Mouse (Mus musculus): ENCODE measurements at regions not wholly inside any gene's neighbourhood (a gene's known extent, or its start where the extent isn't known, plus 50 kb on each side); places are given as distances from the start of the nearest gene placed in this dataset.
A peak's percentile ranks its signal among the peaks of the same experiment; 100 is the strongest.

- Histone ChIP-seq H3K4me3 (no peak overlapping the region), H3K36me3 (no peaks in the 10 kb centered on the region), H3K27ac (replicated peaks) (no peak overlapping the region), H3K27me3 (no peaks in the 10 kb centered on the region), H3K4me1 (replicated peaks) (0 out of 2 replicates have a peak, but pooled peaks cover 3% of the 10 kb centered on the region), H3K4me2 (no peak overlapping the region), H3K9ac (no peak overlapping the region), H3K9me3 (no peaks in the 10 kb centered on the region)
- ATAC-seq (ENCODE audit: low FRiP score, low read depth): no peak
- 88% methylated on average over 1 of the region's 1 CpGs for whole genome bisulfite sequencing
These were observed 235.8 kb upstream of the Tmtc4 start for GRCm38 (mm10) chr14:123219590-123219989.

GRCm38 (mm10) chr14:123210241-123210640 lies 226.4 kb upstream of the Tmtc4 start:
- Histone ChIP-seq H3K4me2 (no peak overlapping the region), H3K27me3 (no peaks in the 10 kb centered on the region), H3K9ac (no peak overlapping the region), H3K4me1 (replicated peaks) (0 out of 2 replicates have a peak, but pooled peaks cover 3% of the 10 kb centered on the region), H3K27ac (replicated peaks) (no peak overlapping the region), H3K9me3 (no peaks in the 10 kb centered on the region), H3K4me3 (no peak overlapping the region), H3K36me3 (no peaks in the 10 kb centered on the region)
- WGBS: 80% methylated on average over 3 of the region's 3 CpGs
- no peak for ATAC-seq (ENCODE audit: low FRiP score, low read depth)

- Histone ChIP-seq H3K4me2 (peak overlapping the region; percentile 28), H3K36me3 (no peaks in the 10 kb centered on the region), H3K9me3 (no peaks in the 10 kb centered on the region), H3K9ac (no peak overlapping the region), H3K4me3 (no peak overlapping the region), H3K27me3 (no peaks in the 10 kb centered on the region), H3K27ac (replicated peaks) (peak overlapping the region; percentile 64; the same call in 1 of the 2 replicates), H3K4me1 (replicated peaks) (peaks cover 26% of the 10 kb centered on the region)
- WGBS: 49% methylated on average over 2 of the region's 2 CpGs
- no peak for ATAC-seq (ENCODE audit: low FRiP score, low read depth)
These were observed 219.0 kb upstream of the Tmtc4 start for GRCm38 (mm10) chr14:123202848-123203247.

- H3K4me2 ChIP-seq: peak overlapping the region; percentile 28
- 33% methylated on average over 4 of the region's 4 CpGs for WGBS
- peaks cover 26% of the 10 kb centered on the region for H3K4me1 ChIP-seq (replicated peaks)
- H3K9ac ChIP-seq: no peak overlapping the region
- peak; percentile 65 for ATAC-seq (ENCODE audit: low FRiP score, low read depth)
- H3K27ac ChIP-seq (replicated peaks): peak overlapping the region; percentile 64
- no peak overlapping the region for H3K4me3 ChIP-seq
- H3K9me3 ChIP-seq: no peaks in the 10 kb centered on the region
- H3K36me3 ChIP-seq: no peaks in the 10 kb centered on the region
- H3K27me3 ChIP-seq: no peaks in the 10 kb centered on the region
These were observed 218.5 kb upstream of the Tmtc4 start for GRCm38 (mm10) chr14:123202313-123202712.

- no peak overlapping the region for H3K4me3 ChIP-seq
- H3K36me3 ChIP-seq: no peaks in the 10 kb centered on the region
- H3K4me1 ChIP-seq (replicated peaks): peaks cover 26% of the 10 kb centered on the region
- peak; percentile 93 for ATAC-seq (ENCODE audit: low FRiP score, low read depth)
- H3K9ac ChIP-seq: no peak overlapping the region
- H3K4me2 ChIP-seq: peak overlapping the region; percentile 28
- no peaks in the 10 kb centered on the region for H3K27me3 ChIP-seq
- 43% methylated on average over 14 of the region's 14 CpGs for WGBS
- no peaks in the 10 kb centered on the region for H3K9me3 ChIP-seq
- peak overlapping the region; percentile 64 for H3K27ac ChIP-seq (replicated peaks)
These were observed 217.8 kb upstream of the Tmtc4 start for GRCm38 (mm10) chr14:123201426-123202274.

GRCm38 (mm10) chr14:123199111-123199510 lies 215.3 kb upstream of the Tmtc4 start:
- H3K4me1 ChIP-seq (replicated peaks): peaks cover 26% of the 10 kb centered on the region
- H3K9ac ChIP-seq: no peak overlapping the region
- H3K27ac ChIP-seq (replicated peaks): no peak overlapping the region
- no peak overlapping the region for H3K4me3 ChIP-seq
- H3K36me3 ChIP-seq: no peaks in the 10 kb centered on the region
- 41% methylated on average over 3 of the region's 3 CpGs for WGBS
- H3K27me3 ChIP-seq: no peaks in the 10 kb centered on the region
- no peaks in the 10 kb centered on the region for H3K9me3 ChIP-seq
- no peak overlapping the region for H3K4me2 ChIP-seq
- ATAC-seq (ENCODE audit: low FRiP score, low read depth): no peak

GRCm38 (mm10) chr14:123192574-123192973 lies 208.7 kb upstream of the Tmtc4 start:
- no peak for ATAC-seq (ENCODE audit: low FRiP score, low read depth)
- Histone ChIP-seq H3K4me2 (no peak overlapping the region), H3K27ac (replicated peaks) (no peak overlapping the region), H3K9ac (no peak overlapping the region), H3K4me3 (no peak overlapping the region), H3K27me3 (no peaks in the 10 kb centered on the region), H3K36me3 (no peaks in the 10 kb centered on the region), H3K9me3 (no peaks in the 10 kb centered on the region), H3K4me1 (replicated peaks) (no peaks in the 10 kb centered on the region)
- WGBS: 79% methylated on average over 2 of the region's 2 CpGs

- no peaks in the 10 kb centered on the region for H3K9me3 ChIP-seq
These were observed 206.9 kb upstream of the Tmtc4 start for GRCm38 (mm10) chr14:123190729-123191128.

GRCm38 (mm10) chr14:123187270-123188058 lies 203.6 kb upstream of the Tmtc4 start:
- 0 out of 2 replicates have a peak, but pooled peaks have one; percentile 51 for ATAC-seq (ENCODE audit: low FRiP score, low read depth)
- Histone ChIP-seq H3K9ac (no peak overlapping the region), H3K4me2 (no peak overlapping the region), H3K27ac (replicated peaks) (no peak overlapping the region), H3K4me3 (no peak overlapping the region), H3K27me3 (no peaks in the 10 kb centered on the region), H3K9me3 (no peaks in the 10 kb centered on the region), H3K4me1 (replicated peaks) (no peaks in the 10 kb centered on the region), H3K36me3 (no peaks in the 10 kb centered on the region)
- 60% methylated on average over 11 of the region's 11 CpGs for WGBS

More at GRCm38 (mm10) chr14:123190729-123191128, 206.9 kb upstream of the Tmtc4 start:
- Histone ChIP-seq H3K36me3 (no peaks in the 10 kb centered on the region), H3K4me1 (replicated peaks) (no peaks in the 10 kb centered on the region), H3K27ac (replicated peaks) (no peak overlapping the region), H3K4me2 (no peak overlapping the region), H3K4me3 (no peak overlapping the region), H3K9ac (no peak overlapping the region), H3K27me3 (no peaks in the 10 kb centered on the region)
- no peak for ATAC-seq (ENCODE audit: low FRiP score, low read depth)

GRCm38 (mm10) chr14:123173183-123173582 lies 189.3 kb upstream of the Tmtc4 start:
- Histone ChIP-seq H3K27me3 (no peaks in the 10 kb centered on the region), H3K9ac (no peak overlapping the region), H3K4me1 (replicated peaks) (no peaks in the 10 kb centered on the region), H3K4me3 (no peak overlapping the region), H3K36me3 (no peaks in the 10 kb centered on the region), H3K27ac (replicated peaks) (no peak overlapping the region), H3K4me2 (no peak overlapping the region), H3K9me3 (no peaks in the 10 kb centered on the region)
- ATAC-seq (ENCODE audit: low FRiP score, low read depth): no peak
- WGBS: 21% methylated on average over 2 of the region's 2 CpGs

GRCm38 (mm10) chr14:123171865-123172264 lies 188.0 kb upstream of the Tmtc4 start:
- Histone ChIP-seq H3K27ac (replicated peaks) (no peak overlapping the region), H3K4me2 (no peak overlapping the region), H3K36me3 (no peaks in the 10 kb centered on the region), H3K4me1 (replicated peaks) (no peaks in the 10 kb centered on the region), H3K4me3 (no peak overlapping the region), H3K9ac (no peak overlapping the region), H3K27me3 (no peaks in the 10 kb centered on the region), H3K9me3 (no peaks in the 10 kb centered on the region)
- 69% methylated on average over 1 of the region's 1 CpGs for WGBS
- ATAC-seq (ENCODE audit: low FRiP score, low read depth): no peak

GRCm38 (mm10) chr14:123163842-123164241 lies 180.0 kb upstream of the Tmtc4 start:
- no peaks in the 10 kb centered on the region for H3K4me1 ChIP-seq (replicated peaks)
- no peak overlapping the region for H3K9ac ChIP-seq
- H3K27ac ChIP-seq (replicated peaks): no peak overlapping the region
- WGBS: 41% methylated on average over 4 of the region's 4 CpGs
- H3K4me2 ChIP-seq: no peak overlapping the region
- H3K4me3 ChIP-seq: no peak overlapping the region
- H3K9me3 ChIP-seq: no peaks in the 10 kb centered on the region
- H3K27me3 ChIP-seq: no peaks in the 10 kb centered on the region
- H3K36me3 ChIP-seq: no peaks in the 10 kb centered on the region
- ATAC-seq (ENCODE audit: low FRiP score, low read depth): no peak

Data from hindbrain, embryonic 15.5 days (tissue).